Mouse (Mus musculus): Measurements from ENCODE around the gene Cntnap1.

- TF ChIP-seq CTCF (IDR thresholded peaks at IDR 0.05; ENCODE audit: low read depth) (no peak), EP300 (IDR thresholded peaks at IDR 0.05; ENCODE audit: low read depth) (no peak)
These were observed 21.7 kb downstream of the Cntnap1 start for GRCm38 (mm10) chr11:101191919-101192470.

Data from liver, postnatal 0 days (tissue).